Comparison of ENCODE assay signal across 15 mouse cellular contexts in genomic region chr15:27588087-27588826, GRCm38 (mm10). TPM values are rescaled to one million over a fixed set of nuclear protein-coding genes. Genes with fewer than 3 reads are reported as not detected.
A peak's percentile ranks its signal among the peaks of the same experiment; 100 is the strongest.
DNase-seq lines count a peak whose midpoint lies in the region; ATAC-seq lines count a peak whose summit lies in the region.
"Had no signal": no experiment of that assay in that cellular context is flagged by ENCODE, and none has a peak within 500 bp of the region (broad histone marks: within the 10 kb centered on the region; RNA-seq: fewer than 3 reads in every experiment).

No protein-coding gene starts in this region.

- peak; percentile 22 for DNase-seq in left cerebral cortex, postnatal 4 days
- DNase-seq in left cerebral cortex, adult 11 months (ENCODE audit: low spot score), result no peak
- DNase-seq: adrenal gland, postnatal 10 days; kidney, adult 9 months; kidney, postnatal 36 days; lung, adult 18-20 months; lung, postnatal 4 days; thymus, postnatal 25 days had no signal

- H3K4me1 ChIP-seq in forebrain, embryonic 15.5 days, result peaks cover 9% of the 10 kb centered on the region
- H3K4me1 ChIP-seq in forebrain, embryonic 13.5 days, result no peaks in the 10 kb centered on the region
- peaks cover 13% of the 10 kb centered on the region for H3K4me1 ChIP-seq in heart, embryonic 12.5 days (replicated peaks)
- H3K4me1 ChIP-seq: midbrain, embryonic 10.5 days had no signal

- peak; percentile 24; the same call in 1 of the 2 replicates for ATAC-seq in forebrain, embryonic 15.5 days (replicated peaks)
- ATAC-seq in forebrain, embryonic 13.5 days, result no peak
- peak; percentile 55 for ATAC-seq in CD4-positive, CD25-positive, alpha-beta regulatory T cell, adult 4 months
- peak; percentile 53 for ATAC-seq in inflammation-experienced regulatory T-cells, adult 6 months
- ATAC-seq in heart, embryonic 12.5 days (ENCODE audit: insufficient number of reproducible peaks, low FRiP score), result no peak

- peaks cover 22% of the 10 kb centered on the region for H3K36me3 ChIP-seq in forebrain, embryonic 15.5 days
- peaks cover 64% of the 10 kb centered on the region for H3K36me3 ChIP-seq in forebrain, embryonic 13.5 days (ENCODE audit: poor library complexity, severe bottlenecking)
- peaks cover 33% of the 10 kb centered on the region for H3K36me3 ChIP-seq in heart, embryonic 12.5 days

- no peaks in the 10 kb centered on the region for H3K9me3 ChIP-seq in forebrain, embryonic 15.5 days
- H3K9me3 ChIP-seq in forebrain, embryonic 13.5 days (replicated peaks), result no peaks in the 10 kb centered on the region
- no peaks in the 10 kb centered on the region for H3K9me3 ChIP-seq in heart, embryonic 12.5 days (replicated peaks)
- H3K9me3 ChIP-seq: midbrain, embryonic 10.5 days had no signal

- intact Hi-C loops in left cerebral cortex, postnatal 4 days (cut with DNase I), result loop anchor here (10.0 kb wide), 2 partner anchors 123 to 263 kb away; partner anchors contain the start of gene Ank

- no peak overlapping the region for H3K4me3 ChIP-seq in forebrain, embryonic 15.5 days
- no peak overlapping the region for H3K4me3 ChIP-seq in forebrain, embryonic 13.5 days
- H3K4me3 ChIP-seq in heart, embryonic 12.5 days, result no peak overlapping the region
- H3K4me3 ChIP-seq: midbrain, embryonic 10.5 days had no signal

- H3K4me2 ChIP-seq in forebrain, embryonic 15.5 days (replicated peaks), result no peak overlapping the region
- no peak overlapping the region for H3K4me2 ChIP-seq in forebrain, embryonic 13.5 days
- no peak overlapping the region for H3K4me2 ChIP-seq in heart, embryonic 12.5 days
- H3K4me2 ChIP-seq: heart, embryonic 11.5 days had no signal

- WGBS in forebrain, embryonic 15.5 days, result 64% methylated on average over 14 of the region's 14 CpGs
- WGBS in forebrain, embryonic 13.5 days, result 77% methylated on average over 14 of the region's 14 CpGs
- 85% methylated on average over 14 of the region's 14 CpGs for WGBS in heart, embryonic 12.5 days

- no peak overlapping the region for H3K9ac ChIP-seq in forebrain, embryonic 15.5 days (replicated peaks)
- H3K9ac ChIP-seq in forebrain, embryonic 13.5 days, result no peak overlapping the region
- H3K9ac ChIP-seq in heart, embryonic 12.5 days, result no peak overlapping the region

- H3K27ac ChIP-seq in forebrain, embryonic 15.5 days (replicated peaks), result 0 out of 2 replicates have a peak overlapping the region, but pooled peaks have one; percentile 0
- H3K27ac ChIP-seq in forebrain, embryonic 13.5 days, result no peak overlapping the region; the same call in 1 of the 2 replicates
- no peak overlapping the region for H3K27ac ChIP-seq in heart, embryonic 12.5 days (ENCODE audit: poor library complexity, severe bottlenecking)
- H3K27ac ChIP-seq: midbrain, embryonic 10.5 days had no signal

- no peaks in the 10 kb centered on the region for H3K27me3 ChIP-seq in forebrain, embryonic 15.5 days
- H3K27me3 ChIP-seq in forebrain, embryonic 13.5 days, result no peaks in the 10 kb centered on the region
- no peaks in the 10 kb centered on the region for H3K27me3 ChIP-seq in heart, embryonic 12.5 days (replicated peaks)

RNA-seq across cellular contexts. Expression of gene Otulin, which starts 42.2 kb away (rescaled TPM):
- 28.6 and 30.7 TPM in 2 replicates for polyA plus RNA-seq in forebrain, embryonic 15.5 days (2015; fragmentation: Nextera tagmentation; extraction: Ambion mirVana)
- polyA plus RNA-seq in forebrain, embryonic 13.5 days (2015; fragmentation: Nextera tagmentation; extraction: Ambion mirVana), result 26.3 and 29.2 TPM in 2 replicates
- 10 to 100 TPM; 25.4 to 27.0 TPM for total RNA-seq in left cerebral cortex, postnatal 4 days (2021)
- polyA plus RNA-seq in CD4-positive, CD25-positive, alpha-beta regulatory T cell, adult 4 months (2017; shearing (Covaris generic)), result 10 to 100 TPM; 10.7 to 10.8 TPM
- polyA plus RNA-seq in inflammation-experienced regulatory T-cells, adult 6 months (2017; shearing (Covaris generic)), result 10 to 100 TPM; 10.4 to 14.3 (median 12.3) TPM
- polyA plus RNA-seq in heart, embryonic 12.5 days (2016; fragmentation: Nextera tagmentation; extraction: Ambion mirVana), result 26.2 and 27.4 TPM in 2 replicates

Comparison
In these comparisons a context has a peak if more than half of its experiments do, and no peak if none do; other contexts are left out.
1. ATAC-seq: peak in forebrain, embryonic 15.5 days (single experiment), CD4-positive, CD25-positive, alpha-beta regulatory T cell, adult 4 months (single experiment) and inflammation-experienced regulatory T-cells, adult 6 months (single experiment); none in forebrain, embryonic 13.5 days (single experiment) and heart, embryonic 12.5 days (single experiment).